Mouse (Mus musculus) ES-CJ7 (cell line): ENCODE results near the gene Strn4.

Experiments
- DNase-seq: peaks from one replicate; pipeline ENCODE4 v3.0.0; 2011; ENCODE audit warnings: low read depth, low spot score

Gene Strn4

DNA sequence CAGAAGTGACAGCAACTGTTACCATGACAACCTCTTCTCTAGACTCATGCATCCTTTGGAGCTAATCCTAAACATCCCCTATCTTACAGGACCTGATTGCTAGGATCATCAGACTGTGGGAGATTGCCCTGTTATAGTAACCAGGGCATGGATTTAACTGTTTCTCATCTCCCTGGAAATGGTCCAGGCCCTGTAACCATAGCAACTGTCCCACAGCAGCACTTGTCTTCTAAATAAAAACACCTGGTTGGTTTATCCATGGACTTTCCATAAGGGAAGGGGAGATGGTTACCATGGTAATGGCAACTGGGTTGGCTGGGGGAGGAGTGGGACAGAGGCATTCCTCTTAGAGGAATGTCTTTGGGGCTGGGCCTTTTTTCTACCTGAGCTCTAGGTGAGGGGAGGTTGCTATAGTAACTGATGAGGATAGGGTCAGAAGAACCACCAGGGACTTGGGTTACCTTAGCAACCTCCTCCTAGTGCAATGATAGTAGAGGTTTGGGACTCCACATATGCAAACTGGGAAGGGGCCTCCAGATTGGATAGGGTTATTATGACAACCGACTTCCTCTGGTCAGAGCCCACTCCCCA lies at the start of gene Strn4:
TSS of gene Strn4 (plus strand) at position 539 of the 591 bp plus-strand sequence.
- DNase-seq = peak; percentile 64

GRCm38 (mm10) chr7:16766443-16766842 lies 49.2 kb upstream of the Strn4 start:
- peak; percentile 53 for DNase-seq

DNA sequence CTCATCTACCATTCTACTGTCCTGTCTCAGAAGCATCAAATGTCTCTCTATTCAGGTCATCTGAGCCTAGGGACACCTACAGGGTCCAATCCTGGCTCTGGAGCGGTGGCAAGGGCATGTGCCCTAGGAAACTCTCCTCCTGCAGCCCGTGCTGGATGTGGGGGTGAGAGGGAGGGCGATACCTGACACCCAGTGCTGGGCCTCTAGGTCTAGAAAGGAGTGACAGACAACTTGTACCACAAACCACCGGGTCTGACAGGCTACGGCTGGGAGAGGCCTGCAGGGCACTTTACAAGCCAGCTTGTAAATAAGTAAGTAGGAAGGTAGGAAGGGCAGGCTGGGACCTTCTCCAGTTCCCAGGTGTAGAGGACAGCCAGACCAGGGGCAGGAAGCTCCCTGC lies 39.8 kb upstream of the Strn4 start:
- DNase-seq = no peak

- DNase-seq = peak; percentile 88
Measured at GRCm38 (mm10) chr7:16780076-16780475, 35.6 kb upstream of the Strn4 start.

DNA sequence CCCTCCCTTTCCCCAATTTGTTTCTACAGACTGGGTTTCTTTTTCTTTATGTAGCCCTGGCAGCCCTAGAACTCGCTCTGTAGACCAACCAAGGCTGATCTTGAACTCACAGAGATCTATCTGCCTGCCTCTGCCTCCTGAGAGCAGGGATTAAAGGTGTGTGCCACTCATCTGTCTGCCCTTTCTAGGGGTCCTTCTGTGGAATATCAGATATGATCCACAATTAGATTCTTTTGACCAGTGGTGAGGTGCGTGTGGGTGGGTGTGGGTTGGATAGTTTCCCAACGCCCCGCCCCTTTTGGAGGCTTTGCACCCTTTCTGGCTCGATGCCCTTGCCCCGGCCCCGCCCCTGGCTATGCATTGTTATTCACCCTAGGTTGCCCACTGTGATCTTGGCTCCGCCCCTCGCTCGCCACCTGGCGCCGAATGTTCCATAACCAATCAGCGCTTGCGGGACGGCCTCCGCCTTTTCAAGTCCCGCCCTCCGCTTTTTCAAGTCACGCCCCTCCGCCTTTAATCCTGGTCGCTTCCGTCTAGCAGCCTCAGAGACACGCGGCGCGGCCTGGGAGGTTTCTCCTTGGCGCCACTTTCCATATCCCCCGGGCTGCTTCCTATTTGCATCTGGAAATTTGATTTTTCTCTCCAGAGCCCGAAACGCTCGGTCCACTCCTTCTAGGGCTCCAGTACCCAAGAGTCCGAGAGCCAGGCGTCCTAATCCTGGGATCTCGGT lies 34.7 kb upstream of the Strn4 start, which contains the start of gene Slc1a5:
TSS of gene Slc1a5 (plus strand) at position 516 of the 730 bp plus-strand sequence.
- DNase-seq = peak; percentile 99

DNA sequence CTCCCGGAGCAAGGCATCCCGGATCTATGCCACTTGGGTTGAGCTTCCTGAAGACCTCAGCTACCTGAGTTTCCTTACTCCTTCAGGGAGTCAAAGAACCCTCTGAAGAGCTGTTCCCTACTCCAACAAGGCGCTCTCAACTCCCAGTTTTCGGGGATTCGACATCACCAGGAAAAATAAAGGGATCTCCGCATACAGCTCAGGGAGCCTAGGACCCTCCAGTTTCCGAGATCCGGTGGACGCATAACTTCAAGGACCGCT lies 34.2 kb upstream of the Strn4 start:
- DNase-seq = no peak

- DNase-seq = no peak
Measured at GRCm38 (mm10) chr7:16781816-16782554, 33.7 kb upstream of the Strn4 start.

- DNase-seq = no peak
Measured at GRCm38 (mm10) chr7:16782555-16783125, 33.0 kb upstream of the Strn4 start.

- DNase-seq = no peak
Measured at GRCm38 (mm10) chr7:16783224-16783688, 32.4 kb upstream of the Strn4 start.

GRCm38 (mm10) chr7:16783758-16784415 lies 31.8 kb upstream of the Strn4 start:
- DNase-seq = no peak

DNA sequence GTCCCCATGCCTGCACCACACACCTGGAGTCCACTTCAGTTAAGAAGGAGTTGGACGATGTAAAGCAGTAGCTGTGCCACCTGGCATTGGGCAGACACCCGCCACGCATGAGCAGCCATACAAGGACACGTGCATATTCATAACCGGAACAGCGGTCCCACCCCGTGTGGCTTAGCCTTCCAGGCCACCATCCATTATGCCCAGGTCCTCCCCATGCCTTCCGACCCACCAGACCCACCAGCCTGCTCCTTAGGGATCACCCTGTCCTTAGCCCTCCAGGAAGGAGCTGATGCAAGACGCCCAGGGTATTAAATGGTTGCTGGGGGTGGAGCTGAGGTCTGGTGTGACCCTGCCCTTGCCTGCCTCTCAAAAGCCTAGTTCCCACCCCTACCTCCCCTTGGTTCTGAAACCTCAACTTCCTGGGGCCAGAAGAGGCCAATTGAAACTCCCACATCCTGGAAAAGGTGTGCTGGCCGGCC lies 31.2 kb upstream of the Strn4 start:
- DNase-seq = peak; percentile 74

DNA sequence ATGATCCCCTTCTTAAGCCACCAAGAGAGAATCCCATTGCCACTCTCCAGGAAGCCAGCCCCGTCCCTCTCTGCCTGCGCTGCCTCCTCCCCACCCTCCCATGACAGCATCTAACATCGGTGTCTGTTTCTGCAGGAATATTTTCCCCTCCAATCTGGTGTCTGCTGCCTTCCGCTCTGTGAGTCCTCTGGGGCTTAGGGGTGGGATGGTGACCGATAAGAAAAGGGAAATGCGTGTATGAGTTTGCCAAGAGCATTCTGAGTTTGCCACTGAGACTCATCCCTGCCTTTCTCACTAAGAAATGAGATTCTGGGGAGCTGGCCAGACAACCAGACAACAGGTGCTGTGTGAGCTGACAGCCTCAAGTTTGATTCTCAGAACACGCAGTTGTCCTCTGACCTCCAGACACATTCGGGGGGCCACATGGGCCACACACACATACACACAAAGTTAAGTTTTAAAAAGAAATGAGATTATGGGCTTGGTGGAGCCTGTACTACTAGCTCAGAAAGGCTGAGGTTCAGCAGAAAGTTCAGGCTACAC lies 30.1 kb upstream of the Strn4 start:
- DNase-seq = no peak

DNA sequence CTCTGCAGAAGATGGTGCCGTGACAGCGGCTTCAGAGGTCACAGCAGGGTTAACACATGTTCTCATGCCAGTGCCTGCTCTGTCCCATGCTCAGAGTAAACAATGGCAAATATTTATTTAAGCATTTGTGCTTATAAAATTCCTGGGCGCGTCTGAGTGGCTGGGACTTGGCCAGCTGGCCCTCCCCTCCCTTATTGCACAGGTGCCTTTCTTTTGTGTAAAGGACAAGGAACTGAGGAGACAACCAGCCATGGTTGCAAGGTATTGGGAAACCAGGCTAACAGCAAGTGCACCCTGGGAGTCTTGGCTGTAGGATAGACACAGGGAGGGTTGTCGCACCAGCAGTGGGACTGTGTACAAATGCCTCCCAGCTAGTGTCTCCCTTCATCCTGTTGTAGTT lies 23.4 kb upstream of the Strn4 start:
- DNase-seq = no peak

GRCm38 (mm10) chr7:16793010-16793725 lies 22.5 kb upstream of the Strn4 start:
- no peak for DNase-seq

DNA sequence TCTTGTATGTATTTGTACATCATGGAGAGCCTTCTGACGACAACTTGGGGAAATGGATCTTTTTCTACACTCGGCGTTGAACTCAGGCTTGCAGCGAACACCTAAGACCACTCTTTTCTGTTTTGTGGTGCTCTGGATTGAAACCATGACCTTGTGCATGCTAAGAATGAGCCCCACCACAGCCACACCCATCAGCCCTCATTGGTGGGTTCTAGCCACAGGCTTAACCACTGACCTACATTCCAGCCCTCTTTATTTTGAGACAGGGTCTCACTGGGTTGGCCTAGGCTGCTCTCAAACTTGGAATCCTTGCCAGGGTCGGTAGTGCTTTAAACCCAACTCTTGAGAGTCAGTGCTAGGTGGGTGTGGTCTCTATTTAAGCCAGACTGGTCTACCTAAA lies 20.8 kb upstream of the Strn4 start:
- no peak for DNase-seq

DNA sequence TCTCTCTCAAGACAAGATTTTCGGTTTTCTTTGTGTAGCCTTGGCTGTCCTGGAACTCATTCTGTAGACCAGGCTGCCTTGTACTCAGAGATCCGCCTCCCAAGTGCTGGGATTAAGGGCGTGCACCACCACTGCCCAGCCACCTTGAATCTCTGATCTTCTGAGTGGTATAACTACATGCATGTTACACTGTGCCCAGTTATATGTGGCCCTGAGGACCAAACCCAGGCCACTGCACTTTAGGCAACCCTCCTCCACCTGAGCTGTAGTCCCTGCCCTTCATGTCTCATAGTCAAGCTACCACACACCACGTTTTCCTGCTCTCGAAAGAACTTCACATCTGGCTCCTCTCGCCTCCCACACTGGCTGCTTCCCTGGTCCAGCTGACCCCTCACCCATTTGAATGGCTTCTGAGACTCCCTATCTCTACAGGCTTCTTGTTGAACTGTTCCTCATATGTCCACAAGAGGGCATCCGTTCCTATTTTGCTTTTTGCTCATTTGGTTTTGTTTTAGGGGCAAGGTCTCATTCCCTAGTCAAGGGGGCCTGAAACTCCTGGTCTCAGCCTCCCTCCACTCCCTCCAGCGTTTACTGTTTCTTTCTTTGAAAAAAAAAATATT lies 11.2 kb upstream of the Strn4 start:
- DNase-seq = peak; percentile 64

DNA sequence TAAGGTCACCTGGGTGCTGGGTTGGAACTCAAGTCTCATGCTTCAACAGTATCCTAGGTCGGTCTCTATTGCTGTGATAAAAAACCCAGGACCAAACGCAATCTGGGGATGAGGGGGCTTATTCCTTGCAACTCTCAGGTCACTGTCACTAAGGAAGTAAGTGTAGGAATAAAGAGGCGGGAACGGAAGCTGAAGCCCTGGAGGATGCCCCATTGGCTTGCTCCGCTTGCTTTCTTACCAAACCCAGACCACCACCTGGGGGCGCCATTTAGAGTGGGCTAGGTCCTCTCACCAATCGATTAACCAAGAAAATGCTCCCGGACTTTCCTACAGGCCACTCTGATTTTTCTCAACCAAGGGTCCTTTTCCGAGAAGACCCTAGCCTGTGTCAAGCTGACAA lies 7.8 kb upstream of the Strn4 start:
- no peak for DNase-seq

DNA sequence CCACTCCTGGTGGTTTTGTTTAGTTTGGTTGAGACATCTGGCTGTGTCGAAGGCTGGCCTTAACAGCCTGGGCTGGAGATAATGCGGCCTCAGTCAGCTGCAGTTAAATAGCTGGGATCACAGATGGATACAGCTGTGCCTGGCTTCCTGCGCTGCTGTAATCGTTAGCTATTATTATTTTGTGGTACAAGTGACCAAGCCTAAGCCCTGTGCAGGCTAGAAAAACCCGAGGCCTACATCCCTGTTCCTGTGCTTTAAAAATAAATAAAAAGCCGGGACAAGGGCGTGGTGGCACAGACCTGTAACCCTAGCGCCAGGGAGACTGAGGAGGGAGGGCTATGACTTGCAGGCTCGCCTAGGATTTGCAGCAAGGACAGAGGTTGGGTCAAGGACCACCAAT lies 7.0 kb upstream of the Strn4 start:
- DNase-seq = no peak

GRCm38 (mm10) chr7:16809739-16810138 lies 6.0 kb upstream of the Strn4 start:
- peak; percentile 82 for DNase-seq

GRCm38 (mm10) chr7:16810399-16810919 lies 5.2 kb upstream of the Strn4 start:
- DNase-seq = no peak
